Mouse (Mus musculus) MEL (cell line): ENCODE measurements around the gene Tgfbr3. TPM values are rescaled to one million over a fixed set of nuclear protein-coding genes. Genes with fewer than 3 reads are reported as not detected.

Experiments used
- DNase-seq: peaks from one replicate; pipeline ENCODE4 v3.0.0; 2011; ENCODE audit warnings: low read depth, low spot score
- H3K27ac ChIP-seq: 2 replicates; pipeline ENCODE4 v1.5.1; 2012; ENCODE audit warnings: low read depth, mild to moderate bottlenecking, control low read depth, low read length, moderate library complexity; ENCODE audit not compliant: control insufficient read depth
- H3K27me3 ChIP-seq, 2 experiments: fragments of 150-350 bp in 1 of 2; sonication (generic) in 1 of 2; 2 replicates each; pipeline ENCODE4 v1.6.1; 2012; ENCODE audit warnings: low read length in 2 of 2, mild to moderate bottlenecking in 2 of 2, improper control_type of control experiment in 1 of 2, moderate library complexity in 1 of 2; ENCODE audit not compliant: insufficient read depth in 2 of 2, control insufficient read depth in 1 of 2
- H3K36me3 ChIP-seq, 2 experiments: 2 replicates each; pipeline ENCODE4 v1.6.1; 2012 to 2014; ENCODE audit warnings: low read length in 2 of 2, improper control_type of control experiment in 1 of 2, inconsistent platforms in 1 of 2, mild to moderate bottlenecking in 1 of 2; ENCODE audit not compliant: insufficient read depth in 2 of 2, control insufficient read depth in 1 of 2
- H3K4me1 ChIP-seq, 2 experiments: fragments of 150-350 bp in 1 of 2; sonication (generic) in 1 of 2; 2 replicates each; pipeline ENCODE4 v1.6.1; 2012; ENCODE audit warnings: low read length in 2 of 2, improper control_type of control experiment in 1 of 2, mild to moderate bottlenecking in 1 of 2; ENCODE audit not compliant: insufficient read depth in 2 of 2, control insufficient read depth in 1 of 2
- H3K4me3 ChIP-seq, 2 experiments: fragments of 150-350 bp in 1 of 2; sonication (generic) in 1 of 2; 2 replicates each; pipeline ENCODE4 v1.5.1; 2012; ENCODE audit warnings: low read depth in 2 of 2, low read length in 2 of 2, mild to moderate bottlenecking in 2 of 2, moderate library complexity in 2 of 2, control low read depth in 1 of 2, improper control_type of control experiment in 1 of 2; ENCODE audit not compliant: control insufficient read depth in 1 of 2, insufficient read depth in 1 of 2
- H3K79me2 ChIP-seq: 2 replicates; pipeline ENCODE4 v1.6.1; 2012; ENCODE audit warnings: mild to moderate bottlenecking, low read length, moderate library complexity; ENCODE audit not compliant: control insufficient read depth, poor library complexity, insufficient read depth
- H3K9ac ChIP-seq: 2 replicates; pipeline ENCODE4 v1.6.1; 2012; ENCODE audit warnings: low read depth, mild to moderate bottlenecking, control low read depth, low read length, moderate library complexity; ENCODE audit not compliant: control insufficient read depth, poor library complexity, severe bottlenecking
- H3K9me3 ChIP-seq: fragments of 150-350 bp; sonication (generic); replicated peaks from 2 replicates; pipeline ENCODE4 v1.6.1; 2012; ENCODE audit warnings: mild to moderate bottlenecking, low read length, improper control_type of control experiment, moderate library complexity; ENCODE audit not compliant: insufficient read depth
- CTCF ChIP-seq, 3 experiments: IDR thresholded peaks in 2 of 3; conservative IDR thresholded peaks in 1 of 3; 2 replicates each; pipeline ENCODE4 v1.5.1; 2011 to 2012; ENCODE audit warnings: low read length in 3 of 3, low read depth in 2 of 3, mild to moderate bottlenecking in 2 of 3, improper control_type of control experiment in 1 of 3, inconsistent platforms in 1 of 3, mixed read lengths in 1 of 3, moderate library complexity in 1 of 3; ENCODE audit not compliant: control insufficient read depth in 1 of 3, insufficient read depth in 1 of 3, poor library complexity in 1 of 3, severe bottlenecking in 1 of 3
- HCFC1 ChIP-seq: IDR thresholded peaks from 2 replicates; pipeline ENCODE4 v1.6.1; 2012; ENCODE audit warnings: low read depth, mild to moderate bottlenecking, inconsistent platforms, low read length, improper control_type of control experiment, moderate library complexity
- JUND ChIP-seq: IDR thresholded peaks from 2 replicates; pipeline ENCODE4 v1.6.1; 2011; ENCODE audit warnings: low read depth, mild to moderate bottlenecking, improper control_type of control experiment, low read length
- MAZ ChIP-seq: IDR thresholded peaks from 2 replicates; pipeline ENCODE4 v1.6.1; 2012; ENCODE audit warnings: low read depth, mild to moderate bottlenecking, inconsistent platforms, low read length, improper control_type of control experiment
- MYB ChIP-seq: IDR thresholded peaks from 2 replicates; pipeline ENCODE4 v1.6.1; 2011; ENCODE audit warnings: mild to moderate bottlenecking, low read depth, low read length, improper control_type of control experiment
- MYC ChIP-seq: IDR thresholded peaks from 2 replicates; pipeline ENCODE4 v1.6.1; 2011; ENCODE audit warnings: low read depth, mild to moderate bottlenecking, low read length, improper control_type of control experiment, moderate library complexity
- NRF1 ChIP-seq: IDR thresholded peaks from 2 replicates; pipeline ENCODE4 v1.6.1; 2014; ENCODE audit warnings: low read depth, mild to moderate bottlenecking, inconsistent platforms, low read length, improper control_type of control experiment, moderate library complexity; ENCODE audit not compliant: poor library complexity, insufficient read depth, severe bottlenecking
- POLR2A ChIP-seq, 2 experiments: IDR thresholded peaks; 2 replicates each; pipeline ENCODE4 v1.6.1; 2011 to 2012; ENCODE audit warnings: low read length in 2 of 2, mild to moderate bottlenecking in 2 of 2, control low read depth in 1 of 2, improper control_type of control experiment in 1 of 2, low read depth in 1 of 2, moderate library complexity in 1 of 2; ENCODE audit not compliant: control insufficient read depth in 1 of 2, insufficient read depth in 1 of 2, poor library complexity in 1 of 2
- RCOR1 ChIP-seq: IDR thresholded peaks from 2 replicates; pipeline ENCODE4 v1.6.1; 2012; ENCODE audit warnings: low read depth, mild to moderate bottlenecking, inconsistent platforms, low read length, improper control_type of control experiment
- SMC3 ChIP-seq: IDR thresholded peaks from 2 replicates; pipeline ENCODE4 v1.6.1; 2011; ENCODE audit warnings: low read depth, low read length, improper control_type of control experiment
- UBTF ChIP-seq: IDR thresholded peaks from 2 replicates; pipeline ENCODE4 v1.6.1; 2012; ENCODE audit warnings: low read depth, mild to moderate bottlenecking, inconsistent platforms, low read length, improper control_type of control experiment, moderate library complexity, borderline replicate concordance; ENCODE audit not compliant: insufficient read depth
- ZMIZ1 ChIP-seq: IDR thresholded peaks from 2 replicates; pipeline ENCODE4 v1.6.1; 2012; ENCODE audit warnings: low read depth, mild to moderate bottlenecking, inconsistent platforms, low read length, improper control_type of control experiment, moderate library complexity
- ZNF384 ChIP-seq: IDR thresholded peaks from 2 replicates; pipeline ENCODE4 v1.6.1; 2012; ENCODE audit warnings: low read depth, mild to moderate bottlenecking, inconsistent platforms, low read length, improper control_type of control experiment
- polyA plus RNA-seq, 2 experiments: library from polyadenylated mRNA; stranded (reverse) in 1 of 2; unstranded in 1 of 2; fragments of >175 nt in 1 of 2; fragments of >200 nt in 1 of 2; gene quantifications; 2 replicates each; pipeline versions ENCODE4 v1.2.1 to v1.2.4; 2012; ENCODE audit warnings: low replicate concordance in 2 of 2, low read depth in 1 of 2; ENCODE audit not compliant: insufficient read length in 2 of 2, insufficient read depth in 1 of 2, missing spikeins in 1 of 2
- total RNA-seq: library from RNA; depleted of rRNA; stranded (reverse); fragments of 300-350 nt; gene quantifications from 2 replicates; pipeline ENCODE4 v1.2.3, GENCODE M21; 2012

Gene Tgfbr3
- total and polyA plus RNA-seq, 3 experiments, result 3.0 to 5.9 TPM; not detected in 1

- H3K4me3 ChIP-seq, result no peak overlapping the region
- no peaks in the 10 kb centered on the region for H3K4me1 ChIP-seq
- no peak overlapping the region for H3K27ac ChIP-seq
- no peak overlapping the region for H3K9ac ChIP-seq
- TF ChIP-seq UBTF, result no peak
- TF ChIP-seq RCOR1, result no peak
- TF ChIP-seq POLR2A (IDR thresholded peaks at IDR 0.05; ENCODE audit: control insufficient read depth in 1 of 2, insufficient read depth in 1 of 2, low read depth in 1 of 2, low read length in 2 of 2, poor library complexity in 1 of 2), result no peak
- TF ChIP-seq MYB, result no peak
- TF ChIP-seq HCFC1, result no peak
- TF ChIP-seq CTCF (IDR thresholded peaks at IDR 0.05 in 2 of 3, conservative IDR thresholded peaks at IDR 0.05 in 1 of 3; ENCODE audit: control insufficient read depth in 1 of 3, insufficient read depth in 1 of 3, low read depth in 2 of 3, low read length in 3 of 3, poor library complexity in 1 of 3, severe bottlenecking in 1 of 3), result no peak
- TF ChIP-seq SMC3, result no peak
- TF ChIP-seq MAZ, result no peak
- TF ChIP-seq ZMIZ1, result no peak
- TF ChIP-seq NRF1, result no peak
- no peak for TF ChIP-seq JUND
- no peak for DNase-seq
- H3K79me2 ChIP-seq, result no peaks in the 10 kb centered on the region
- H3K36me3 ChIP-seq, result no peaks in the 10 kb centered on the region
- no peaks in the 10 kb centered on the region for H3K27me3 ChIP-seq
- no peaks in the 10 kb centered on the region for H3K9me3 ChIP-seq
Measured at GRCm38 (mm10) chr5:107110880-107111520, 178.4 kb downstream of the Tgfbr3 start.

GRCm38 (mm10) chr5:107110089-107110879, 179.1 kb downstream of the Tgfbr3 start:
- Histone ChIP-seq H3K4me1 (no peaks in the 10 kb centered on the region), H3K4me3 (no peak overlapping the region), H3K79me2 (no peaks in the 10 kb centered on the region), H3K9ac (no peak overlapping the region), H3K27ac (no peak overlapping the region), H3K27me3 (no peaks in the 10 kb centered on the region), H3K36me3 (no peaks in the 10 kb centered on the region), H3K9me3 (no peaks in the 10 kb centered on the region)
- no peak for DNase-seq
- no peak for TF ChIP-seq ZNF384

GRCm38 (mm10) chr5:107109416-107109815, 180.0 kb downstream of the Tgfbr3 start:
- no peak for DNase-seq
- no peaks in the 10 kb centered on the region for H3K27me3 ChIP-seq
- H3K4me1 ChIP-seq, result no peaks in the 10 kb centered on the region
- no peaks in the 10 kb centered on the region for H3K79me2 ChIP-seq
- H3K9me3 ChIP-seq, result no peaks in the 10 kb centered on the region
- H3K9ac ChIP-seq, result no peak overlapping the region
- H3K36me3 ChIP-seq, result no peaks in the 10 kb centered on the region
- H3K27ac ChIP-seq, result no peak overlapping the region
- no peak for TF ChIP-seq MYC
- no peak overlapping the region for H3K4me3 ChIP-seq
